Mouse (Mus musculus): ENCODE results near the gene Ric8b. TPM values are rescaled to one million over a fixed set of nuclear protein-coding genes. Genes with fewer than 3 reads are reported as not detected.

Gene Ric8b
- polyA plus RNA-seq, 3 experiments from 2014 or later: 5.4 to 9.2 (median 7.6) TPM

Other genes with a start within 250 kb of the Ric8b start
- gene Rfx4, start 161.6 kb upstream of the Ric8b start, polyA plus RNA-seq (2017; shearing (Covaris generic)): under 1 TPM in 1 of 3 experiments, not detected in 2; 0.18 TPM
- under 1 TPM; 0.50 to 0.62 (median 0.59) TPM for gene Fhl4, start 184.9 kb downstream of the Ric8b start, polyA plus RNA-seq (2017; shearing (Covaris generic))
- 10 to 100 TPM; 35.6 to 49.7 (median 40.2) TPM for gene Tmem263, start 185.0 kb downstream of the Ric8b start, polyA plus RNA-seq (2017; shearing (Covaris generic))
- 10 to 100 TPM; 16.1 to 25.0 (median 19.9) TPM for gene Mterf2, start 210.4 kb downstream of the Ric8b start, polyA plus RNA-seq (2017; shearing (Covaris generic))